Mouse (Mus musculus): ENCODE data around the gene Shank1.

DNA sequence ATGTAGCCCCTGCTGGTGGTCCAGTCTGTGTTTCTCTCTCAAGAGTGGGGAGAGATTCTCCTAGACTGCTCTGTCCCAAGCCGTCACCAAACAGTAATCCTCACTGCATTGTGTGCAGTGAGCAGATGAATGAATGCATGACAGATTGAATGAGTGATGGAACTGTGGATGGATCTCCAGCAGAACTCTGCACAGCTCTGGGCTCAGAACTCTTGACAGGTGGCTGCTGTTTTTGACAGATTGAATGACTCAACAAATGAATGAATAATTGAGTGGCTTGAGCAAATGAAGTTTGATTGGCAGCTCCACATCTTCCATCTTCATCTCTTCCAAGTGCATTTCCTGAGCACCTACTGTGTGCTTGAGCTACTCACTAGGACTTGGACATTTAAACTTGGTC is 12.2 kb downstream of the Shank1 start:
- no peak for TF ChIP-seq GATA1 (IDR thresholded peaks at IDR 0.05; ENCODE audit: borderline replicate concordance, low read length)
- TF ChIP-seq FLI1 (IDR thresholded peaks at IDR 0.05; ENCODE audit: low read length), result no peak
